Mouse (Mus musculus): ENCODE data around the gene Pla1a.
A peak's percentile ranks its signal among the peaks of the same experiment; 100 is the strongest.

Pla1a gene

DNA sequence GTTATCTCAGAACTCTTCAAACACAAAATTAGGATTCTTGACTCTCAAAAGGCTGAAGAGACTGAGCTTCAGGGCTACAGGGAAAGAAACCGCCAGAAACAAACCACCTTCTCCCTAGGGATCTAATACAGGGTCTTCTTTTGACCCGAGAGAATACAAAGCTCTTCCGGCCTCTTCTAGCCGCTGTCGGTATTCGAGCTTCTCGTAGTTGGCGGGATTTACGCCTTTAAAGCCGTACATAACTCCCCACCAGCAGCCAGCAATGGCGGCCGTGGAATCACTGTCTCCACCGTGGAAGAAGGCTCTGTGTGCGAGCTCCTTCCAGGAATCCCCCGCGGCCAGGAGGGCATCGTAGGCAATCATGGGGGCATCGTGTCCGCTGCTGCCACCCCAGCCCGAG lies 12.6 kb upstream of the Pla1a start:
- peaks cover 45% of the 10 kb centered on the region for H3K9me3 ChIP-seq (ENCODE audit: low read length)
- peaks cover 90% of the 10 kb centered on the region for H3K4me1 ChIP-seq (replicated peaks; ENCODE audit: low read depth, low read length)
- no peaks in the 10 kb centered on the region for H3K27me3 ChIP-seq (ENCODE audit: insufficient read depth, low read length)
- peaks cover 80% of the 10 kb centered on the region for H3K36me3 ChIP-seq (ENCODE audit: insufficient read depth, low read length)
- TF ChIP-seq POU5F1 (IDR thresholded peaks at IDR 0.05; ENCODE audit: borderline replicate concordance, low read length) (no peak), CTCF (conservative IDR thresholded peaks at IDR 0.05; ENCODE audit: low read length) (no peak), NANOG (IDR thresholded peaks at IDR 0.05; ENCODE audit: borderline replicate concordance, low read length) (no peak)
- peak overlapping the region; percentile 80 for H3K4me3 ChIP-seq (replicated peaks; ENCODE audit: low read length)

DNA sequence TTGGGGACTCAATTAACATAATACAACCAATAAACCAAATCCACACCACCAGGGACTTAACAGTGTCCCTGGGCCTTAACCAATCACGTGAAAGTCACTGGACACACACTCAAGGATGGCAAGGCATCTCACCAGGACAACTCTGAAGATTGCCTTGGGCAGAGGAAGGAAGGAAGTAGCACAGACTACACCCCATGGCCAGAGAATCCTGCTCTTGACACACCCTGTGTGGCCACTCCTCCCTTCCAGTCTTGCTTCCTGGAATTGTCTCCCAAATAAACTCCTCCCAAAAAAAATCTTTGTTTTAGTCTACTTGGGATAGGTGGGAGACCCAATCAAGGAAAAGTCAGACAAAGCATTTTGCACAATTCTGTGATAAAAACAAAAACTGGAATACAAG lies 12.1 kb upstream of the Pla1a start:
- H3K4me1 ChIP-seq (replicated peaks; ENCODE audit: low read depth, low read length), result peaks cover 90% of the 10 kb centered on the region
- peak overlapping the region; percentile 80 for H3K4me3 ChIP-seq (replicated peaks; ENCODE audit: low read length)
- H3K36me3 ChIP-seq (ENCODE audit: insufficient read depth, low read length), result peaks cover 75% of the 10 kb centered on the region
- H3K27me3 ChIP-seq (ENCODE audit: insufficient read depth, low read length), result no peaks in the 10 kb centered on the region
- peaks cover 45% of the 10 kb centered on the region for H3K9me3 ChIP-seq (ENCODE audit: low read length)
- TF ChIP-seq CTCF (conservative IDR thresholded peaks at IDR 0.05; ENCODE audit: low read length), result no peak
- 0 out of 2 replicates have a peak, but pooled peaks have one; percentile 31 for TF ChIP-seq POU5F1 (IDR thresholded peaks at IDR 0.05; ENCODE audit: borderline replicate concordance, low read length)

DNA sequence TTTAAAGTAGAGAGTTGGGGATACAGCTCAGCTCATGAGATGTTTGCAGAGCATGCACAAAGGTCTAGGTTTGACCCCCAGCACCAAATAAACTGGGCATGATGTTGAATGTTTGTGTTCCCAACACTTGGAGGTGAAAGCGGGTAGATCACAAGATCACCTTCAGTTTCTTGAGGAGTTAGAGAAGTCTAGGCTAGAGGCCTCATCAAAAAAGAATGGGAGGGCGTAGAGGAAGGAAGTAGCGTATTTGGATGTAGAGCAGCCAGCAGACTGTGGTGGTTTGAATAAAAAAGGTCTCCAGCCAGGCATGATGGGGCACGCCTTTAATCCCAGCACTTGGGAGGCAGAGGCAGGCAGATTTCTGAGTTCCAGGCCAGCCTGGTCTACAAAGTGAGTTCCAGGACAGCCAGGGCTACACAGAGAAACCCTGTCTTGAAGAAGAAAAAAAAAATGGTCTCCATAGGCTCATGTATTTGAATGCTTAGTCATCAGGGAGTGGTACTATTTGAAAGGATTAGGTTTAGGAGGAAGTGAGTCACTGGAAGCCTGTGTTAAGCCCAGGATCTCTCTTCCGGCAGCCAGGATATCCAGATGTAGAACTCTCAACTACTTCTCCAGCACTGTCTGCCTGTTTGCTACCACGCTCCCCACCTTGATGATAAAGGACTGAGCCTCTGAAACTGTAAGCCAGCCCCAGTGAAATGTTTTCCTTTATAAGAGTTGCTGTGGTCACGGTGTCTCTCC lies 10.9 kb upstream of the Pla1a start:
- Histone ChIP-seq H3K27me3 (ENCODE audit: insufficient read depth, low read length) (no peaks in the 10 kb centered on the region), H3K4me3 (replicated peaks; ENCODE audit: low read length) (peak overlapping the region; percentile 80), H3K4me1 (replicated peaks; ENCODE audit: low read depth, low read length) (peaks cover 80% of the 10 kb centered on the region), H3K9me3 (ENCODE audit: low read length) (peaks cover 45% of the 10 kb centered on the region), H3K36me3 (ENCODE audit: insufficient read depth, low read length) (peaks cover 64% of the 10 kb centered on the region)
- TF ChIP-seq CTCF (conservative IDR thresholded peaks at IDR 0.05; ENCODE audit: low read length) (no peak), NANOG (IDR thresholded peaks at IDR 0.05; ENCODE audit: borderline replicate concordance, low read length) (peak; percentile 67; the same call in 1 of the 2 replicates)

DNA sequence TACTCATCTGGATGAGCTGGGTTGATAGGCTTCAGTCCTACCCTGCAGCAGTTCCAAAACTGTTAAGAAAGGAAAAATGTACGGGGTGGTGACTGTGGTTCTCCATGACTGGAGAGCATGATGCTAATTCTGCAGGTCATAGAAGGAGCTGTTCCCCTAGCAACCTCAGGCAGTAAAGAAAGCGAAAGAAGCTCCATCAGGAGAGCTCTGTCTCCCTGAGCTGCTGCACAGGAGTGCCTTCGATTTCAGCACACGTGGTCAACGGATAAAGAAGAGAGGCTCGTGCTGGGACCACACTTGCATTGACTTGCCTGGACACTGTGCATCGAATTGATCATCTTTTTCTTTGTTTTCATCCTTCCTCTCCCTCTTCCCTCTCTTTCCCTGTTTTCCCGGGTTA lies 9.3 kb upstream of the Pla1a start:
- Histone ChIP-seq H3K4me3 (replicated peaks; ENCODE audit: low read length) (no peak overlapping the region; the same call in 1 of the 2 replicates), H3K9me3 (ENCODE audit: low read length) (peaks cover 45% of the 10 kb centered on the region), H3K4me1 (replicated peaks; ENCODE audit: low read depth, low read length) (peaks cover 66% of the 10 kb centered on the region), H3K36me3 (ENCODE audit: insufficient read depth, low read length) (peaks cover 49% of the 10 kb centered on the region), H3K27me3 (ENCODE audit: insufficient read depth, low read length) (no peaks in the 10 kb centered on the region)
- no peak for TF ChIP-seq NANOG (IDR thresholded peaks at IDR 0.05; ENCODE audit: borderline replicate concordance, low read length)
- no peak for TF ChIP-seq POU5F1 (IDR thresholded peaks at IDR 0.05; ENCODE audit: borderline replicate concordance, low read length)

DNA sequence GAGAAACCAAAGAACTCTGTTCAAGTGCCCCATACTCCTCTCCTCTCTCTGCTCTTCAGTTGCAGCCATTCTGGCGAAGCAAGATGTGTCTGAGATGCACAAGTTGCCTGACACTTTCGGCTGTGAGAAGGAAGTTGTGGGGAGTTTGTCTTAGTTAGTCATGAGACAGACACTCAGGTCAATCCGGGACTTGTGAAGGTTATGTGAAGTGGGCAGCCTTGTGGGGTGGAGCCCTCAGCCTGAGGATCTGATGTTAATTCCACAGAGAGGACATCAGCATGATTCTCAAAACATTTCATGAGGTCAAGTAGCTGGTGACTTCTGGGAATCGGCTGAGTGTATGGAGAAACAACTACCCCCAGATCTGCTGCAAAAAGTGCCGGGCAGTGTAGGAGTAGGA lies 8.7 kb upstream of the Pla1a start:
- H3K36me3 ChIP-seq (ENCODE audit: insufficient read depth, low read length), result peaks cover 43% of the 10 kb centered on the region
- H3K27me3 ChIP-seq (ENCODE audit: insufficient read depth, low read length), result no peaks in the 10 kb centered on the region
- peaks cover 60% of the 10 kb centered on the region for H3K4me1 ChIP-seq (replicated peaks; ENCODE audit: low read depth, low read length)
- TF ChIP-seq NANOG (IDR thresholded peaks at IDR 0.05; ENCODE audit: borderline replicate concordance, low read length), result no peak
- TF ChIP-seq POU5F1 (IDR thresholded peaks at IDR 0.05; ENCODE audit: borderline replicate concordance, low read length), result no peak
- no peak for TF ChIP-seq CTCF (conservative IDR thresholded peaks at IDR 0.05; ENCODE audit: low read length)
- no peak overlapping the region for H3K4me3 ChIP-seq (replicated peaks; ENCODE audit: low read length)
- H3K9me3 ChIP-seq (ENCODE audit: low read length), result peaks cover 45% of the 10 kb centered on the region

DNA sequence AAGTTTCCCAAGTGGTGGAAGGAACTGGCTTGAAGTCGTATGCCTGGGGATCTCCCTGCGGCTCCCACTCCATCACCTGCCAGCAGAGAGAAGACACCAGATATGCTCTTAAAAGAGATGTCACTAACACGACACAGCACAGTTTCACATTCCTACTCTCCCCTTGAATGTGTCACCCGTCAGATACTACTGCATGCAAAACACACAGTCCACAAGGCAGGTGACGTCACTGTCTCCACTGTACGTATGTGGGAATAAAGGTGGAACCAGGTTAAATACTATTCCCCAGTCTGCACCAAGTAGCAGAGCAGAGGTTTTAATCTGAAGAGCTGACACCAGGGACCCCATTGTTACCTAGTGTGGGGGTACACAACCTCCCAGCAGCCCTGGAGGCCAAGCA lies 7.5 kb upstream of the Pla1a start:
- H3K27me3 ChIP-seq (ENCODE audit: insufficient read depth, low read length), result no peaks in the 10 kb centered on the region
- peaks cover 54% of the 10 kb centered on the region for H3K4me1 ChIP-seq (replicated peaks; ENCODE audit: low read depth, low read length)
- TF ChIP-seq POU5F1 (IDR thresholded peaks at IDR 0.05; ENCODE audit: borderline replicate concordance, low read length), result no peak
- TF ChIP-seq NANOG (IDR thresholded peaks at IDR 0.05; ENCODE audit: borderline replicate concordance, low read length), result no peak
- no peak for TF ChIP-seq CTCF (conservative IDR thresholded peaks at IDR 0.05; ENCODE audit: low read length)
- peaks cover 42% of the 10 kb centered on the region for H3K9me3 ChIP-seq (ENCODE audit: low read length)
- H3K36me3 ChIP-seq (ENCODE audit: insufficient read depth, low read length), result peaks cover 31% of the 10 kb centered on the region
- H3K4me3 ChIP-seq (replicated peaks; ENCODE audit: low read length), result no peak overlapping the region

DNA sequence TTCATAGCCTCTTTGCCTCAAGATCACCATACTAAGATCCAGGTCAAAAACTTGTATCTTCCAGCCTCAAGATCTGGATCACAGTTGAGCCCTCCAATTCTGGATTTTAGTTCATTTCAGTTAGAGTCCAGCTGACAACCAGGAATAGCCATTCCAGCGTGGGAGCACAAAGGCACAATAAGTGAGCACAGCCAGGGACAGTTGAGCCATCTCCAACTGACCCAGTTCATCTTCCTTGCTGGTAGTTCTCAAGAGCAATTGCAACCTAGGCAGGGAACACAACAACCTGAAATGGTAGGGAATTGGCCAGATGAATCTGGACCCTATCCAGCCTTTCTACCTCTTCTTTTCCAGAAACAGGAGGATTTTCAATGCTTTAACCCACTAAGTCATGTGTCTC lies 6.2 kb upstream of the Pla1a start:
- TF ChIP-seq NANOG (IDR thresholded peaks at IDR 0.05; ENCODE audit: borderline replicate concordance, low read length) (no peak), POU5F1 (IDR thresholded peaks at IDR 0.05; ENCODE audit: borderline replicate concordance, low read length) (no peak), CTCF (conservative IDR thresholded peaks at IDR 0.05; ENCODE audit: low read length) (no peak)
- Histone ChIP-seq H3K27me3 (ENCODE audit: insufficient read depth, low read length) (no peaks in the 10 kb centered on the region), H3K9me3 (ENCODE audit: low read length) (peaks cover 29% of the 10 kb centered on the region), H3K4me1 (replicated peaks; ENCODE audit: low read depth, low read length) (peaks cover 58% of the 10 kb centered on the region), H3K36me3 (ENCODE audit: insufficient read depth, low read length) (peaks cover 21% of the 10 kb centered on the region), H3K4me3 (replicated peaks; ENCODE audit: low read length) (no peak overlapping the region)

DNA sequence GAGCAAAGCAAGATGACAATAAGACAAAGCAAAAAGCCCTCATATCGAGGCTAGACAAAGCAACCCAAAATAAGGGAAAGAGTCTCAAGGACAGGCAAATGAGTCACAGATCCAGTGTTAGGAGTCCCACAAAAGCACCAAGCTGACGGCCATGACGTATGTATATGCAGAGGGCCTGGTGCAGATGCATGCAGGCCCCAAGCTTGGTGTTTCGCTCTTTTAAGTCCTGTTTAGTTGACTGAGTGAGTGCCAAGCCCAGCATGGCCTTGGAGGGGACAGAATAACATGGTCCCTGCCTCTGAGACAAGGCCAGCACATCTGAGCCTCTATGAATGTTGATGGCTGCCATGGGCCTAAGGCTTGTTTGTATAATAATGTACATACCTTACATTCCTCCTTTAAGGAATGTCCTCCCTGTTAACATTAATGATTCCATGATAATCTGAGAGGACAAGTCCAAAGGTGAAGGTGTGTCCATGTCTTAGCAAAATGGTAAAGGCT lies 1.4 kb upstream of the Pla1a start:
- Histone ChIP-seq H3K4me1 (replicated peaks; ENCODE audit: low read depth, low read length) (peaks cover 67% of the 10 kb centered on the region), H3K36me3 (ENCODE audit: insufficient read depth, low read length) (no peaks in the 10 kb centered on the region), H3K4me3 (replicated peaks; ENCODE audit: low read length) (no peak overlapping the region), H3K27me3 (ENCODE audit: insufficient read depth, low read length) (no peaks in the 10 kb centered on the region), H3K9me3 (ENCODE audit: low read length) (no peaks in the 10 kb centered on the region)
- no peak for TF ChIP-seq POU5F1 (IDR thresholded peaks at IDR 0.05; ENCODE audit: borderline replicate concordance, low read length)
- TF ChIP-seq CTCF (conservative IDR thresholded peaks at IDR 0.05; ENCODE audit: low read length), result no peak
- no peak for TF ChIP-seq NANOG (IDR thresholded peaks at IDR 0.05; ENCODE audit: borderline replicate concordance, low read length)

DNA sequence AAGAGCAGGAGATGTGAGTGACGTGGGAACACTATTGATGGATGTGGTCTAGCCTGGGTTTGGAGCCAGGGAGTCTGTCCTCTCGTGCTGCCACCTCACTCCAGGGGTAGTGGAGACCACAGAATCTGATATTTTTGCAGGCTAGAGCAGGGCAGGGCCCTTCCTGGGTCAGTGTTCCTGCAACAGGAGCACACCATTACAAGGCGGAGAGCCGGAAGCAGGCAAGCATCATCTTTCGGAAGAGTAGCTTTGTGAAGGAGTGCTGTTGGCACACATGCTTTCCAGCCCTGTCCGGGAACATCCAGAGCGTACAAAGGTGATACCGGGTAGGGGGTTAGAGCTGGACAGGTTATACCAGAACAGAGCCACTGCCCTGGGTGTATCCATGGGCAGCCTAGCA lies 569 bp upstream of the Pla1a start:
- Histone ChIP-seq H3K27me3 (ENCODE audit: insufficient read depth, low read length) (no peaks in the 10 kb centered on the region), H3K9me3 (ENCODE audit: low read length) (no peaks in the 10 kb centered on the region)
- no peak for TF ChIP-seq NANOG (IDR thresholded peaks at IDR 0.05; ENCODE audit: borderline replicate concordance, low read length)
- TF ChIP-seq POU5F1 (IDR thresholded peaks at IDR 0.05; ENCODE audit: borderline replicate concordance, low read length), result no peak
- no peak for TF ChIP-seq CTCF (conservative IDR thresholded peaks at IDR 0.05; ENCODE audit: low read length)

More for the DNA sequence above, 569 bp upstream of the Pla1a start:
- H3K4me3 ChIP-seq (replicated peaks; ENCODE audit: low read length), result no peak overlapping the region; the same call in 1 of the 2 replicates
- peaks cover 76% of the 10 kb centered on the region for H3K4me1 ChIP-seq (replicated peaks; ENCODE audit: low read depth, low read length)
- no peaks in the 10 kb centered on the region for H3K36me3 ChIP-seq (ENCODE audit: insufficient read depth, low read length)
